Comparison of ENCODE assay signal across 10 mouse cellular contexts in the genomic region with DNA sequence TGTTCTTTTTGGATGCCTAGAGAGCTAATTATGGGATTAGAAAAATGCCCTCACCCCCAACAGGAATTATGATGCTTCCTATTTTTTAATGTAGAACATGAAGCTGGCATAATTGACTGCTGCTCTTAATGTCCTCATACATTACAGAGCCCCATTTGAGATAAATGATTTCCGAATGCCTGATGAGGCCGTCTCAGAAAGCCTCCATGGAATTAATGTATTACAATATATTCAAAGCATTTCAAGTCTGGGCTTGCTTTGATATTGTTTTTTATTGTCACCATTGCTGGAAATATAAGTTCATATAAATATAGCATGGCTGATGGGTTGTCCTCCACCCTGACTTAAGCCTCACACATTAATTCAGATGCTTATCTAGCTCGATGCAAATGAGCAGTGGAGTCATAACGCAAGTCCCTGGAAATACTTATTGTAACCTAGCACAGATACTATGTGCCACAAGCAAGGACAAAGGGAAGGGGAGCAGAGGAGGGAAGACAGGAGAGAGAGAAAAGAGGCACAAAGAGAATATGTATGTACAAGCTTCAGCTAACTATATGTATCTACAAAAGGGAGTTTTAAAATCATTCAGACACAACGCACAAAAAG.
"Had no signal": no experiment of that assay in that cellular context is flagged by ENCODE, and none has a peak within 500 bp of the region (broad histone marks: within the 10 kb centered on the region; RNA-seq: fewer than 3 reads in every experiment).

No protein-coding gene starts in this region.

- H3K4me2 ChIP-seq: limb, embryonic 13.5 days had no signal

- H3K9ac ChIP-seq: limb, embryonic 13.5 days; liver, embryonic 14.5 days had no signal

- H3K27ac ChIP-seq: layer of hippocampus, adult 2 months; limb, embryonic 13.5 days; liver, embryonic 14.5 days had no signal

- H3K27me3 ChIP-seq: limb, embryonic 13.5 days had no signal

- H3K4me1 ChIP-seq: limb, embryonic 13.5 days had no signal

- H3K36me3 ChIP-seq: limb, embryonic 13.5 days had no signal

- DNase-seq: kidney, postnatal 10 days; kidney, postnatal 4 days; left cerebral cortex, postnatal 4 days; lung, adult 18-20 months; right cerebral cortex, postnatal 25 days; thymus, postnatal 36 days had no signal

- H3K4me3 ChIP-seq: layer of hippocampus, adult 2 months; limb, embryonic 13.5 days; myocyte had no signal

- H3K9me3 ChIP-seq: limb, embryonic 13.5 days had no signal
